Mouse (Mus musculus) mouse embryonic stem cell (cell line): ENCODE data around the gene Arl2.

Experiments used
- in situ Hi-C, 2 experiments: fragments of 300-500 bp; cut with MboI; formaldehyde crosslinking; loops; 1 replicate in 1 of 2; 3 replicates in 1 of 2; pipeline ENCODE4 v1.14.3; 2019 to 2020; ENCODE audit warnings: low sequenced_read_pairs in 2 of 2, low pct_unique_long_range_greater_than_20kb in 1 of 2, mixed read lengths in 1 of 2; ENCODE audit not compliant: unreplicated experiment in 1 of 2

Arl2 gene

GRCm38 (mm10) chr19:6097847-6098246, 43.5 kb downstream of the Arl2 start:
- in situ Hi-C loops: no loop called here

DNA sequence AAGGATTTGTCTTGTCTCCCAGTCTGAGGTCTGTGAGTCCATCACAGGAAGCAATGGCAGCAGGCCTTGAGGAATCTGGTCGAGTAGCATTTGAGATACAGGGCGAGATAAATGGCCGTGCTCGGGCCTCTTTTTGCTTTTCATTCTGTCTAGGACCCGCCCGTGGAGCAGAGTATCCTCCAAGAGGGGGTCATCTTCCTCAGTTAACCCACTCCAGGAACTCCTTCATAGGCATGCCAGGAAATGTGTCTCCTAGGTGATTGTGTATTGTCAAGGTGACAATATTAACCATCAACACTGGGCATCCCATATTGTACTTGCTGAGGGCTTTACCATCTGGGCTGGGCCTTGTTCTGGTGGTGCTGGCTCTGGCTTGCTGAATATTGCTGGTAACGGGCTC, 47.2 kb downstream of the Arl2 start, which contains the start of gene AC131692.1:
TSS of gene AC131692.1 (plus strand) at position 301 of the 400 bp plus-strand sequence.
- in situ Hi-C loops: no loop called here

- in situ Hi-C loops: no loop called here
These were observed 52.5 kb downstream of the Arl2 start for GRCm38 (mm10) chr19:6088841-6089240.

DNA sequence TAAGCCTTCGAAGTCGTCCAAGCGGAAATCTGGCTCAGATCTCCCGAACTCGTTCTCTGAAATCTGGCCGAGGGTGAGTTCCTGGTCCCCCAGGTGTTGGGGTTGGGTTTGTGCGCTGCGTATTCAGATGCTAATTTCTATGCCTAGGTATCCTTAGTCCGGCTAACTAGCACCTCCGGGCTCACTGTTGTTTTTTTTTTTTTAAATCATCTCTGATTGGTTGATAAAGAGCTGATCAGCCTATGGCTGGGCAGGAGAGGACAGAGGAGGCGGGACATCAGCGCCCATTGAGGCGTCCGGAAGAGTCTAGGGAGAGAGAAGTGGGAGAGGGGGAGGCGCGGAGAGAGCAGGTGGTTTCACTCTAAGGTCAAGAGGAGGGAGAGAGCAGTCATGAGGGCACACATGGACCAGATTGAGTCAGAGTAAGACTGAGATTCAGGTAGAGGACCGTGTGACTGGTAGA, 55.9 kb downstream of the Arl2 start:
- in situ Hi-C loops: no loop called here

- in situ Hi-C loops: no loop called here
These were observed 56.7 kb downstream of the Arl2 start, which contains the start of the genes Zfpl1 and Cdca5 for GRCm38 (mm10) chr19:6084478-6085248. TSS of gene Zfpl1 (minus strand) at chr19:6084956. TSS of gene Cdca5 (plus strand) at chr19:6084983.
